Mouse (Mus musculus) neural tube, embryonic 14.5 days (tissue): Measurements from ENCODE around the gene Lrrc4b. TPM values are rescaled to one million over a fixed set of nuclear protein-coding genes. Genes with fewer than 3 reads are reported as not detected.
A peak's percentile ranks its signal among the peaks of the same experiment; 100 is the strongest.

Experiments used
- ATAC-seq: fragments of 200-750 bp; cut with Nextera tagmentation; 2 replicates; pipeline ENCODE4 v1.8.0; 2017; ENCODE audit warnings: low read depth, mild to moderate bottlenecking, moderate TSS enrichment, moderate library complexity
- H3K27ac ChIP-seq: fragments of 300-500 bp; sonication (generic); 2 replicates; pipeline ENCODE4 v1.5.1; 2014; ENCODE audit warnings: low read depth, mild to moderate bottlenecking, control low read depth, low read length, moderate library complexity, mixed read lengths
- H3K27me3 ChIP-seq: fragments of 300-500 bp; sonication (generic); 2 replicates; pipeline ENCODE4 v1.6.1; 2014; ENCODE audit warnings: low read length; ENCODE audit not compliant: control insufficient read depth, insufficient read depth
- H3K36me3 ChIP-seq: fragments of 300-500 bp; sonication (generic); 2 replicates; pipeline ENCODE4 v1.6.1; 2014; ENCODE audit warnings: low read length, mixed read lengths; ENCODE audit not compliant: control insufficient read depth, insufficient read depth
- H3K4me1 ChIP-seq: fragments of 300-500 bp; sonication (generic); 2 replicates; pipeline ENCODE4 v1.6.1; 2014; ENCODE audit warnings: low read length; ENCODE audit not compliant: control insufficient read depth, insufficient read depth
- H3K4me2 ChIP-seq: fragments of 300-500 bp; sonication (generic); 2 replicates; pipeline ENCODE4 v1.6.1; 2014; ENCODE audit warnings: mild to moderate bottlenecking, low read depth, low read length, control low read depth
- H3K4me3 ChIP-seq: fragments of 300-500 bp; sonication (generic); 2 replicates; pipeline ENCODE4 v1.5.1; 2014; ENCODE audit warnings: low read depth, low read length, control low read depth, mixed read lengths
- H3K9ac ChIP-seq: fragments of 300-500 bp; sonication (generic); replicated peaks from 2 replicates; pipeline ENCODE4 v1.6.1; 2014; ENCODE audit warnings: low read depth, mild to moderate bottlenecking, control low read depth, low read length, mixed read lengths
- H3K9me3 ChIP-seq: fragments of 300-500 bp; sonication (generic); 2 replicates; pipeline ENCODE4 v1.6.1; 2016; ENCODE audit warnings: low read length; ENCODE audit not compliant: control insufficient read depth
- WGBS: fragments of 180-500 bp; shearing (Covaris S2); extraction: QIAGEN DNeasy Blood & Tissue Kit; methylation state at CpG from one replicate; pipeline ENCODE4 v1.1.7; 2014; 5-methylcytosine and 5-hydroxymethylcytosine counted together
- polyA plus RNA-seq: library from polyadenylated mRNA; unstranded; fragments of >200 nt; fragmentation: Nextera tagmentation; extraction: Ambion mirVana; gene quantifications from 2 replicates; pipeline ENCODE4 v1.2.1, GENCODE M21; 2014

The Lrrc4b gene
- polyA plus RNA-seq, 1 experiment from 2014 or later, result 28.1 TPM

DNA sequence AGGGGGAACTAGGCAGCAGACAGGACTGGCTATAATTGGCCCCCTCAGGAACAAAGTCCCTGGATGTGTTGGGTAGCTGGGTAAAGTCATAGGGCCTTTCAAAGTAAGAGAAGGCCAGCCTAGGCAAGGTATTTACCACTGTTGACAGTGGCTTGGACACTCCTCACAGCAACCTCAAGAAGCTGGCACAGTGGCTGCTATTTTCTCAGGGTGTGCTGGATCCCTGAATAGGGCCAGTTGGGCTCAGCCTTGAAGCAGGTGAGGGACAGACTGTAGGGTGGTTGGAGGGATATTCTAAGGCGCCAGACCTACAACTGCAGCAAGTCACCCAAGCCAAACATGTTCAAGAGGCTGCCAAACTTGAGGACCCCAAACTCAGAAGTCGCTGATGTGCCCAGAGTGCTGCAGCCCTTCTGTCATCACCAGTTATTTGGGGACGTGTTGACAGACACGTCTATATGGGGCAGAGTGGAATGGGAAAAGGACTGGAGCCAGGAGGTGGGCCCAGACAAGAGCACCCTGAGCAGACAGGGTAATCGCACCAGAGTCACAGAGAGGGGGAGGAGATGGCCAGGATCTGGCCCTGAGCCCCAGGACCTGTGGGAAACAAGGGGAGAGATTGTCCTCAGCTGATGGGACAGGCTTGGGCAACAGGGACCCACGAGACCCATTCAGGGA lies 43.2 kb downstream of the Lrrc4b start:
- no peak overlapping the region for H3K4me3 ChIP-seq
- no peaks in the 10 kb centered on the region for H3K27me3 ChIP-seq
- H3K4me1 ChIP-seq, result peaks cover 19% of the 10 kb centered on the region
- ATAC-seq, result no peak
- H3K36me3 ChIP-seq, result no peaks in the 10 kb centered on the region
- WGBS, result 51% methylated on average over 6 of the region's 6 CpGs
- H3K4me2 ChIP-seq, result no peak overlapping the region
- no peak overlapping the region for H3K9ac ChIP-seq
- no peak overlapping the region for H3K27ac ChIP-seq
- H3K9me3 ChIP-seq, result no peaks in the 10 kb centered on the region

DNA sequence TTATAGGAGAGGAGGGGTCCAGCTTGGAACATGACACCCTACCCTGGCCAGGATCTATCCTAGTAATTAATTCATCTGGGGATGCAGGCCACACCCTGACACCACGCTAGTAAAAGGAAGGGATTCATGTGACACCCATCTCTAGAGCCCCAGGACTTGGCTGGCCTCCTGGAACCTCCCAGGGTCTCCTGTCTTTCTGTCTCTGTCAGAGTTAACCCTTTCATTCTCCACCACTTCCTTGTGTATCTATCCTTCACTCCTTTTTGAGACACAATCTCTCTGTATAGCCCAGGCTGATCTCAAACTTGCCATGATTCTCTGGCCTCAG lies 43.7 kb downstream of the Lrrc4b start:
- no peak for ATAC-seq

DNA sequence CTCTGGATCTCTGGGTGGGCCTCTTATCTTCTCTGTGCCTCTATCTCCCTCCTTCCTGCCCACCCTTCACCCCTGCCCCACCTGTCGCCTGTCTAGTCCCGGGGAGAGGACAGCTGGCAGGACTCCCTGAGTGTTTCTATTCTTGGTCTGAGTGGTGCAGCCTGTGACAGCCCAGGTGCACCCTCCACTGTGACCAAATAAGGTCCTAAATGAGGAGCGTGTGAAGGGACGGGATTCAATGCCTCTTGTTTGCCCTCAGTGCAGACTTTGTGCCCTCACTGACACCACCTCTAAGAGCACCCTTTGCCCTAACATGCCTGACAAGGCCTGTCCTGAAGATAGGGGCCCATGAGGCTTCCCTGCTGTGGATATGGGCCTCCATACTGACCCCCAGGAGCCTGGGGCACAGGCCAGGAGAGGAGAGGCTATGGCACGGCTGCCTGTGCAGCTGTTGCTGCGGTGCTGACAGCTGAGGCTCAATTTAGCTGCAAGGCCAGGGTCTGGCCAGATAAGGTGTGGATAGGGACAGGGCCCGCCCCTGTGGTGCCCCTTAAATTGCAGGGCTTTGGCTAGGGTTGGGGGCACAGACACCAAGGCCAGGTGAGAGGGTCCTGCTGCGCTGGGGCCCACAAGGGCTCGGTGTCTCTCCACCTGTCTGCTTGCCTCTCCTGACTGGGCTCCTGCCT lies 44.3 kb downstream of the Lrrc4b start:
- Histone ChIP-seq H3K4me1 (peaks cover 18% of the 10 kb centered on the region), H3K9ac (no peak overlapping the region), H3K27ac (0 out of 2 replicates have a peak overlapping the region, but pooled peaks have one; percentile 22), H3K4me2 (no peak overlapping the region), H3K4me3 (no peak overlapping the region), H3K27me3 (no peaks in the 10 kb centered on the region), H3K36me3 (no peaks in the 10 kb centered on the region), H3K9me3 (no peaks in the 10 kb centered on the region)
- ATAC-seq, result no peak
- 61% methylated on average over 9 of the region's 9 CpGs for WGBS

More for the DNA sequence above, 43.7 kb downstream of the Lrrc4b start:
- H3K36me3 ChIP-seq, result no peaks in the 10 kb centered on the region
- no peak overlapping the region for H3K27ac ChIP-seq
- H3K27me3 ChIP-seq, result no peaks in the 10 kb centered on the region
- 19% methylated on average over 1 of the region's 1 CpGs for WGBS
- H3K9ac ChIP-seq, result no peak overlapping the region
- H3K4me1 ChIP-seq, result peaks cover 19% of the 10 kb centered on the region
- no peaks in the 10 kb centered on the region for H3K9me3 ChIP-seq
- no peak overlapping the region for H3K4me2 ChIP-seq
- no peak overlapping the region for H3K4me3 ChIP-seq

DNA sequence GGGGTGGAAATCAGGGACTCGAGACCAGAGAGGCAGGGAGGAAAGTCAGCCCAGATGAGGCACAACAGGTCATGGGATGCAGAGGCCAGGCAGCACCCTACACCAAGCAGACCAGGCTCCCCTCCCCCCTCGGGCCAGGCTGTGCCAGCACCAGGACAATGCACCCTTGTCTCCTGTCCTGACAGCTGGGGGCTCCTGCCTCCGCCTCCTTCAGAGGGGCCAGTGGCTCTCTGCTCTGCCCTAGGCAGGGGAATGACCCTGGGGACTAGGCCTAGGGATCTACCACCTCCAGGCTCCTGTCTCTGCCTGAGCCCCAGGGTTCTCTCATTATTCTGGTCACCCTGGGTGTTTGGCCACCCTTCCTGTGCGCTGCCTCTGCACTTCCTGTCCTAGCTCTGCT lies 45.6 kb downstream of the Lrrc4b start:
- 13% methylated on average over 3 of the region's 4 CpGs for WGBS
- Histone ChIP-seq H3K27me3 (no peaks in the 10 kb centered on the region), H3K4me3 (no peak overlapping the region), H3K4me2 (no peak overlapping the region), H3K9me3 (no peaks in the 10 kb centered on the region), H3K27ac (peak overlapping the region; percentile 60; the same call in 1 of the 2 replicates), H3K36me3 (no peaks in the 10 kb centered on the region), H3K9ac (0 out of 2 replicates have a peak overlapping the region, but pooled peaks have one; percentile 25), H3K4me1 (peaks cover 7% of the 10 kb centered on the region)
- peak; percentile 78 for ATAC-seq

DNA sequence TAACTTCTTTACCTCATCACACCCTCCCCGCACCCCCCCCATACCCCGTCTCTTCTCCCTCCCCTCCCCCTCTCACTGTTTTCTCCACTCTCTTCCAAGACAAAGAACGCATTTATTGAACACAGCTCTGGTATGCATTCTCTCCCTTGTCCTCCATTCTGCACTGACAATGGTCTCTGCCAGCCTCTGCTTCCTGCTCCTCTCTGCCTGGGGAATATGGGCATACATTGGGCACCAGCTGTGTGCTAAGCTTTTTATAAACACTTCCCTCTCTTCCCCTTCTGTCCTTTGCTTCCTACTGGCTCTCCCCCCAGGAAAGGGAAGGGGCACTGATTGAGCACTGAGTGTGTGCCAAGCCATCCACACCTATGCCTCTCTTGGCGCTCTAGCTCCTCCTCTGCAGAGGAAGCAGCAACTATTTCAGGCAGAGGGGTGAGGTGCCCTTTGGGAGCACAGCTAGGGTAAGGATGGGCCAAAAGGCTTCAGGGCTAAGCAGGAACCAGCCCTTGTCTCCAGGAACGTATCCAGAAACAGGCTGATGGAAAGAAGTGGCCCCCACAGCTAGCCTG lies 46.3 kb downstream of the Lrrc4b start:
- Histone ChIP-seq H3K4me2 (no peak overlapping the region), H3K9me3 (no peaks in the 10 kb centered on the region), H3K9ac (no peak overlapping the region), H3K36me3 (no peaks in the 10 kb centered on the region), H3K4me3 (no peak overlapping the region), H3K27ac (peak overlapping the region; percentile 60), H3K27me3 (no peaks in the 10 kb centered on the region), H3K4me1 (peaks cover 7% of the 10 kb centered on the region)
- ATAC-seq, result no peak
- 33% methylated on average over 5 of the region's 5 CpGs for WGBS

DNA sequence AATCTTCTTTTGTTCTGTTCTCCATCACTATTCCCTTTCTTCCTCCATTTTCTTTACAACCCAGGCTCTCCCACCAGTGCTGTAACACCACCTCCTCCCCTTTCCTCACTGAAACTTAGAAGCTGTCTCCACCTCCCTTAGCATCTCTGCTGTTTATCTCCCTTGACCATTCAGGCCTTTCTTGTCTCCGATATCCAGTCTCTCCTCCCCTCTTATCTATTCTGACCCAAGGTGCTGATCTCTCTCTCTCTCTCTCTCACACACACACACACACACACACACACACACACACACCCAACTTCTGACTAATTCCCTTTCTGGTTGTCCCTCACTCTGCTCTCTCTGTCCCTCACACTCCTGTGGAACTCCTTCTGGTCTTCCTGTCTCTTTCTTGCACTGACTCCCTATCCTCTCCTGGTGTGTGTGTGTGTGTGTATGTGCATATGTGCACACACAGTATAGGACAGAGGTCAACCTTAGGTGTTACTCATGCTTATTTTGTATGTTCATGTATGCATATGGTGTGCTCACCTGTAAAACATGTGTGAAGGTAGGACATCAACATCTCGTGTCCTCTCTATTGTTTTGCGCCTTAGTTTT lies 54.1 kb downstream of the Lrrc4b start:
- Histone ChIP-seq H3K27ac (no peak overlapping the region), H3K36me3 (no peaks in the 10 kb centered on the region), H3K9ac (no peak overlapping the region), H3K27me3 (no peaks in the 10 kb centered on the region), H3K4me1 (no peaks in the 10 kb centered on the region), H3K4me2 (no peak overlapping the region), H3K9me3 (no peaks in the 10 kb centered on the region), H3K4me3 (no peak overlapping the region)
- ATAC-seq, result no peak
- 75% methylated on average over 3 of the region's 3 CpGs for WGBS

DNA sequence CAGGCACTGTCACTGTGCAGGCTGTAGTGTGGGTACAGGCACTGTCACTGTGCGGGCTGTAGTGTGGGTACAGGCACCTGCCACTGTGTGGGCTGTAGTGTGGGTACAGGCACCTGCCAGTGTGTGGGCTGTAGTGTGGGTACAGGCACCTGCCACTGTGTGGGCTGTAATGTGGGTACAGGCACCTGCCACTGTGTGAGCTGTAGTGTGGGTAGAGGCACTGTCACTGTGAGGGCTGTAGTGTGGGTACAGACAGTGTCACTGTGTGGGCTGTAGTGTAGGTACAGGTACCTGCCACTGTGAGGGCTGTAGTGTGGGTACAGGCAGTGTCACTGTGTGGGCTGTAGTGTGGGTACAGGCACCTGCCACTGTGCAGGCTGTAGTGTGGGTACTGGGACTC lies 55.3 kb downstream of the Lrrc4b start:
- no peaks in the 10 kb centered on the region for H3K4me1 ChIP-seq
- H3K27ac ChIP-seq, result no peak overlapping the region
- H3K9ac ChIP-seq, result no peak overlapping the region
- ATAC-seq, result no peak
- H3K4me3 ChIP-seq, result no peak overlapping the region
- WGBS, result 93% methylated on average over 1 of the region's 1 CpGs
- no peak overlapping the region for H3K4me2 ChIP-seq
- 0 out of 2 replicates have a peak, but pooled peaks cover under 1% of the 10 kb centered on the region for H3K36me3 ChIP-seq
- H3K9me3 ChIP-seq, result no peaks in the 10 kb centered on the region
- H3K27me3 ChIP-seq, result no peaks in the 10 kb centered on the region

DNA sequence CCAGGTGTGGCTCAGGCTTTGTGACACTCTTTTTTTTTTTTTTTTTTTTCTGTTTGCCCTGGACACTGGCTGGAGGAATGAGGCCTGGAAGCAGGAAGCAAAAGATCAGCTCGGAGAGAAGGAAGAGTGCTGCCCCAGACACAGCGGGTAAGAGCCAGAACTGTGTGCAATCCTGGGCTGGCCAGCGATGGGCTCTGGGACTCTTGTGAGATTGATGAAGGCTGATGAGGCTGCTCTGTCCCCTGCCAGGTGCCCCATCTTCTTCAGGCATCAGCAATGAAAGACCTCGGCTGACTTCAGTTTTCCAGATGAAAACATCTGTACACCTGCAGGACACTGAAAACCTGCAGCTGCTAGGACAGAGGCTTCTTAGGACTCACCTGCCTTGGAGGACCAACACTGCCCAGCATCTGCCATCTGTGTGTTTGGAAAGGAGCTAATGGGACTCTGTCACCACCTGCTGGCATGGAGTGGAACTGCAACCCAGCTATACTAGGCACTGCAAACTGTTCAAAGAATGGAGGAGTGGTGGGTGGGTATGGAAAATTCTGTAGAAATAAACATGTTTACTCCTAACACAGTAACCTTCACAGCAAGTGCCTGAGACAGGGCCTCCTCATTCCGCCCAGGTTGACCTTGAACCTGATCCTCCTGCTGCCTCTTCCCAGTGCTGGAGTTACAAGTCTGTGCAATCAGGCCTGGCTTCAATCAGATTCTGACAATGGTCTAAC lies 56.2 kb downstream of the Lrrc4b start:
- H3K27me3 ChIP-seq, result no peaks in the 10 kb centered on the region
- no peak overlapping the region for H3K9ac ChIP-seq
- peak; percentile 84 for ATAC-seq
- no peak overlapping the region for H3K4me3 ChIP-seq
- WGBS, result 39% methylated on average over 5 of the region's 5 CpGs
- peaks cover 3% of the 10 kb centered on the region; the same call in 1 of the 2 replicates for H3K36me3 ChIP-seq
- no peaks in the 10 kb centered on the region for H3K9me3 ChIP-seq
- H3K4me1 ChIP-seq, result no peaks in the 10 kb centered on the region
- no peak overlapping the region for H3K27ac ChIP-seq
- H3K4me2 ChIP-seq, result no peak overlapping the region
